Mouse (Mus musculus): ENCODE measurements around the gene Eif4b.
A peak's percentile ranks its signal among the peaks of the same experiment; 100 is the strongest.

DNA sequence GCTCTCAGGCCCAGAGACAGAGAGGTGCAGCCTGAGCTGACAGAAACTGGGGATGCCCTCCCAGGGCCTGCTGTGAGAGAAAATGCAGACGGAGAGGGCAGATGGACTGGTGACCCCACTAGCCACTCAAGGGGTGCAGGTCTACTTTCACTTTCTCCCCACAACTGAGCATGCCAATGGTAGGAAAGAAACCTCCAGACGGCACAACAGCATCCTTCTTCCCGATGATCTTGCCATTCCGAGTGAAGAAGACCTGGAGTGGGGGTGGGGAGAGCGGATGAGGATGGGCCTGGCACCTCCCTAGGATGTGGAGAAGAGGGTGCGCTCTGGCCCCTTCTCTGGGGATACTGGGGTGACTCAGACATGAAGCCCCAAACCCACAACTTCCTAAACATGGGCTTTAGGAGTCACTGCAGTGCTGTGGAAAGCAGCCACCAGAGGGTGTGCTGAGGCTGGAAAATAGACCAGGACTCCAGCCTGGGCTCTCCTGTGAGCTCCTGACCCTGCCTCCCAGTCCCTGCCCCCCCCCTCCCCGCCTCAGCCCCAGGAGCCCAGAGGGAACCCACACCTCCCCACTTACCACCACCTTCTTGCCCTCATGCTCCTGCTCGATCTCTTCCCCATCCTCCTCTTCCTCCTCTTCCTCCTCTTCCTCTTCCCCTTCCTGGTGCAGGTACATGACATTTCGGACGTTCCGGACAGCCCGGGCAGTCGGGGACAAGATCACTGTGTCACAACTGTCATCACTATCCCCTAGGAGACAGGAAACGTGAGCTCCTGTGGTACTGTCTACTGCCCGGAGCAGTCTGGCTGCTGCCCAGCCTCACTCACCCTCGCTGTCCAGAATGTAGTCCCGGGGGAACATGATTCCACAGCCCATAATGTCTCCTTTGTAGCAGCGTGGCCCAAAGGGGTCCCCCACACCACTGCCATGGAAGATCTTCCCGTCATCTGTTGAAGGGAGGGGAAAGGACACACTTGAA is 44.2 kb downstream of the Eif4b start:
- TF ChIP-seq CTCF (IDR thresholded peaks at IDR 0.05; ENCODE audit: borderline replicate concordance, insufficient read depth, low read depth, low read length): peak; percentile 53; the same call in 1 of the 2 replicates
- TF ChIP-seq POLR2A (IDR thresholded peaks at IDR 0.05; ENCODE audit: borderline replicate concordance, insufficient read depth, low read length): no peak

Data from cerebellum, adult 2 months (tissue).